Mouse (Mus musculus) erythroblast, adult 5-6 weeks (primary cell): ENCODE results near the gene Babam1. TPM values are rescaled to one million over a fixed set of nuclear protein-coding genes. Genes with fewer than 3 reads are reported as not detected.
A peak's percentile ranks its signal among the peaks of the same experiment; 100 is the strongest.
"Not testable (repeated sequence)": the region's sequence is repeated elsewhere in the genome, so short reads cannot be mapped to it uniquely, and the experiment has no call there.

Experiments used
- ATAC-seq: replicated peaks from 2 replicates; pipeline ENCODE4 v1.8.0; 2016; ENCODE audit warnings: moderate number of reproducible peaks, mild to moderate bottlenecking, moderate TSS enrichment, inconsistent platforms; ENCODE audit not compliant: poor library complexity, low FRiP score, severe bottlenecking
- total RNA-seq, 2 experiments: library from RNA; stranded (forward) in 1 of 2; stranded (reverse) in 1 of 2; fragments of 150-400 nt in 1 of 2; fragments of 200-764, 138-1000 nt in 1 of 2; gene quantifications; 2 replicates each; pipeline versions ENCODE4 v1.2.3 to v1.2.4; 2015 to 2017; ENCODE audit warnings: low replicate concordance in 2 of 2

The Babam1 gene
- total RNA-seq, 2 experiments from 2014 or later = 31.9 to 35.2 TPM

GRCm38 (mm10) chr8:71404011-71404410 lies 7.3 kb downstream of the Babam1 start:
- ATAC-seq = no peak

GRCm38 (mm10) chr8:71404951-71405351 lies 8.3 kb downstream of the Babam1 start:
- ATAC-seq = no peak

- peak; percentile 86 for ATAC-seq
These were observed 8.9 kb downstream of the Babam1 start, which contains the start of gene Ankle1 for GRCm38 (mm10) chr8:71405401-71406098. Gene Ankle1, plus strand, starts transcription at chr8:71406010.

GRCm38 (mm10) chr8:71406099-71407015 lies 9.7 kb downstream of the Babam1 start:
- ATAC-seq = peak; percentile 68

GRCm38 (mm10) chr8:71407441-71407840 lies 10.8 kb downstream of the Babam1 start:
- ATAC-seq = no peak

- no peak for ATAC-seq
These were observed 11.6 kb downstream of the Babam1 start for GRCm38 (mm10) chr8:71408231-71408630.

- no peak for ATAC-seq
These were observed 15.0 kb downstream of the Babam1 start for GRCm38 (mm10) chr8:71411535-71412273.

GRCm38 (mm10) chr8:71422121-71422520 lies 25.5 kb downstream of the Babam1 start:
- no peak for ATAC-seq

- not testable (repeated sequence) for ATAC-seq
These were observed 36.3 kb downstream of the Babam1 start for GRCm38 (mm10) chr8:71432935-71433334.

- no peak for ATAC-seq
These were observed 40.4 kb downstream of the Babam1 start for GRCm38 (mm10) chr8:71437041-71437440.

GRCm38 (mm10) chr8:71441404-71441803 lies 44.7 kb downstream of the Babam1 start:
- peak; percentile 85 for ATAC-seq

- no peak for ATAC-seq
These were observed 48.4 kb downstream of the Babam1 start for GRCm38 (mm10) chr8:71445096-71445495.

- ATAC-seq = no peak
These were observed 54.7 kb downstream of the Babam1 start for GRCm38 (mm10) chr8:71451337-71451736.

- ATAC-seq = no peak
These were observed 55.1 kb downstream of the Babam1 start for GRCm38 (mm10) chr8:71451777-71452176.

GRCm38 (mm10) chr8:71452669-71453068 lies 56.0 kb downstream of the Babam1 start:
- no peak for ATAC-seq

Other genes with a start within 250 kb of the Babam1 start
- 8.1 and 13.6 TPM in 2 replicates for gene Myo9b, start 124.1 kb upstream of the Babam1 start, total RNA-seq (2015; ENCODE audit: low replicate concordance)
- 14.5 and 22.6 TPM in 2 replicates for gene Myo9b, start 124.1 kb upstream of the Babam1 start, total RNA-seq (2017; ENCODE audit: low replicate concordance)
- gene Haus8, start 123.9 kb upstream of the Babam1 start, total RNA-seq (2015; ENCODE audit: low replicate concordance) = 10.8 and 12.7 TPM in 2 replicates
- 20.8 and 32.6 TPM in 2 replicates for gene Haus8, start 123.9 kb upstream of the Babam1 start, total RNA-seq (2017; ENCODE audit: low replicate concordance)
- 35.2 and 37.4 TPM in 2 replicates for gene Use1, start 30.0 kb upstream of the Babam1 start, total RNA-seq (2015; ENCODE audit: low replicate concordance)
- gene Use1, start 30.0 kb upstream of the Babam1 start, total RNA-seq (2017; ENCODE audit: low replicate concordance) = 34.8 and 38.3 TPM in 2 replicates
- 2.1 and 4.0 TPM in 2 replicates for gene Ocel1, start 25.6 kb upstream of the Babam1 start, total RNA-seq (2015; ENCODE audit: low replicate concordance)
- gene Ocel1, start 25.6 kb upstream of the Babam1 start, total RNA-seq (2017; ENCODE audit: low replicate concordance) = 2.6 and 3.2 TPM in 2 replicates
- 1.7 and 6.9 TPM in 2 replicates for gene Nr2f6, start 14.9 kb upstream of the Babam1 start, total RNA-seq (2015; ENCODE audit: low replicate concordance)
- 0.42 and 0.94 TPM in 2 replicates for gene Nr2f6, start 14.9 kb upstream of the Babam1 start, total RNA-seq (2017; ENCODE audit: low replicate concordance)
- not detected in 2 replicates for gene Ushbp1, start 1.1 kb upstream of the Babam1 start, total RNA-seq (2015; ENCODE audit: low replicate concordance)
- gene Ushbp1, start 1.1 kb upstream of the Babam1 start, total RNA-seq (2017; ENCODE audit: low replicate concordance) = not detected in 2 replicates
- 8.2 and 10.8 TPM in 2 replicates for gene Ankle1, start 9.1 kb downstream of the Babam1 start, total RNA-seq (2015; ENCODE audit: low replicate concordance)
- 35.5 and 44.7 TPM in 2 replicates for gene Ankle1, start 9.1 kb downstream of the Babam1 start, total RNA-seq (2017; ENCODE audit: low replicate concordance)
- gene Abhd8, start 66.8 kb downstream of the Babam1 start, total RNA-seq (2015; ENCODE audit: low replicate concordance) = 0.58 and 0.63 TPM in 2 replicates
- 2.2 and 3.5 TPM in 2 replicates for gene Abhd8, start 66.8 kb downstream of the Babam1 start, total RNA-seq (2017; ENCODE audit: low replicate concordance)
- 1.9 and 20.9 TPM in 2 replicates for gene Mrpl34, start 68.1 kb downstream of the Babam1 start, total RNA-seq (2015; ENCODE audit: low replicate concordance)
- 6.0 and 12.1 TPM in 2 replicates for gene Mrpl34, start 68.1 kb downstream of the Babam1 start, total RNA-seq (2017; ENCODE audit: low replicate concordance)
- 7.7 and 15.0 TPM in 2 replicates for gene Dda1, start 72.3 kb downstream of the Babam1 start, total RNA-seq (2015; ENCODE audit: low replicate concordance)
- 5.7 and 7.9 TPM in 2 replicates for gene Dda1, start 72.3 kb downstream of the Babam1 start, total RNA-seq (2017; ENCODE audit: low replicate concordance)
- gene Ano8, start 89.1 kb downstream of the Babam1 start, total RNA-seq (2015; ENCODE audit: low replicate concordance) = 0.21 TPM in 1 of 2 replicates, not detected in the other
- 0.14 TPM in 1 of 2 replicates, not detected in the other for gene Ano8, start 89.1 kb downstream of the Babam1 start, total RNA-seq (2017; ENCODE audit: low replicate concordance)
- gene Gtpbp3, start 91.2 kb downstream of the Babam1 start, total RNA-seq (2015; ENCODE audit: low replicate concordance) = 0.58 and 3.1 TPM in 2 replicates
- gene Gtpbp3, start 91.2 kb downstream of the Babam1 start, total RNA-seq (2017; ENCODE audit: low replicate concordance) = 1.7 and 3.9 TPM in 2 replicates
- gene Plvap, start 114.9 kb downstream of the Babam1 start, total RNA-seq (2015; ENCODE audit: low replicate concordance) = 0.84 TPM in 1 of 2 replicates, not detected in the other
- 0.26 TPM in 1 of 2 replicates, not detected in the other for gene Plvap, start 114.9 kb downstream of the Babam1 start, total RNA-seq (2017; ENCODE audit: low replicate concordance)
- gene Ccdc194, start 128.8 kb downstream of the Babam1 start, total RNA-seq (2015; ENCODE audit: low replicate concordance) = not detected in 2 replicates
- not detected in 2 replicates for gene Ccdc194, start 128.8 kb downstream of the Babam1 start, total RNA-seq (2017; ENCODE audit: low replicate concordance)
- 5.6 and 7.7 TPM in 2 replicates for gene Bst2, start 140.6 kb downstream of the Babam1 start, total RNA-seq (2015; ENCODE audit: low replicate concordance)
- 8.2 and 10.1 TPM in 2 replicates for gene Bst2, start 140.6 kb downstream of the Babam1 start, total RNA-seq (2017; ENCODE audit: low replicate concordance)
- gene Mvb12a, start 146.1 kb downstream of the Babam1 start, total RNA-seq (2015; ENCODE audit: low replicate concordance) = 11.3 and 18.6 TPM in 2 replicates
- gene Mvb12a, start 146.1 kb downstream of the Babam1 start, total RNA-seq (2017; ENCODE audit: low replicate concordance) = 5.0 and 9.1 TPM in 2 replicates
- not detected in 2 replicates for gene Tmem221, start 162.0 kb downstream of the Babam1 start, total RNA-seq (2015; ENCODE audit: low replicate concordance)
- gene Tmem221, start 162.0 kb downstream of the Babam1 start, total RNA-seq (2017; ENCODE audit: low replicate concordance) = not detected in 2 replicates
- gene Nxnl1, start 169.7 kb downstream of the Babam1 start, total RNA-seq (2015; ENCODE audit: low replicate concordance) = not detected in 2 replicates
- not detected in 2 replicates for gene Nxnl1, start 169.7 kb downstream of the Babam1 start, total RNA-seq (2017; ENCODE audit: low replicate concordance)
- gene Slc27a1, start 172.0 kb downstream of the Babam1 start, total RNA-seq (2015; ENCODE audit: low replicate concordance) = 0.42 and 1.2 TPM in 2 replicates
- 0.51 TPM in 1 of 2 replicates, not detected in the other for gene Slc27a1, start 172.0 kb downstream of the Babam1 start, total RNA-seq (2017; ENCODE audit: low replicate concordance)
- gene Pgls, start 195.3 kb downstream of the Babam1 start, total RNA-seq (2015; ENCODE audit: low replicate concordance) = 24.0 and 27.4 TPM in 2 replicates
- gene Pgls, start 195.3 kb downstream of the Babam1 start, total RNA-seq (2017; ENCODE audit: low replicate concordance) = 13.5 and 23.2 TPM in 2 replicates
- not detected in 2 replicates for gene Fam129c, start 200.8 kb downstream of the Babam1 start, total RNA-seq (2015; ENCODE audit: low replicate concordance)
- not detected in 2 replicates for gene Fam129c, start 200.8 kb downstream of the Babam1 start, total RNA-seq (2017; ENCODE audit: low replicate concordance)
- gene Colgalt1, start 214.1 kb downstream of the Babam1 start, total RNA-seq (2015; ENCODE audit: low replicate concordance) = 9.8 and 19.9 TPM in 2 replicates
- 9.6 and 10.8 TPM in 2 replicates for gene Colgalt1, start 214.1 kb downstream of the Babam1 start, total RNA-seq (2017; ENCODE audit: low replicate concordance)